Mouse (Mus musculus) intestine, embryonic 16.5 days (tissue): Measurements from ENCODE around the gene Tmem120a. TPM values are rescaled to one million over a fixed set of nuclear protein-coding genes. Genes with fewer than 3 reads are reported as not detected.

Source experiments
- ATAC-seq: fragments of 200-750 bp; cut with Nextera tagmentation; 2 replicates; pipeline ENCODE4 v1.8.0; 2017; ENCODE audit warnings: moderate TSS enrichment, moderate library complexity
- H3K27ac ChIP-seq: fragments of 300-500 bp; sonication (generic); 2 replicates; pipeline ENCODE4 v1.5.1; 2014; ENCODE audit warnings: mild to moderate bottlenecking, low read length
- H3K27me3 ChIP-seq: fragments of 300-500 bp; sonication (generic); replicated peaks from 2 replicates; pipeline ENCODE4 v1.6.1; 2014; ENCODE audit warnings: low read length, control low read depth, mixed read lengths; ENCODE audit not compliant: control insufficient read depth, insufficient read depth
- H3K36me3 ChIP-seq: fragments of 300-500 bp; sonication (generic); 2 replicates; pipeline ENCODE4 v1.6.1; 2014; ENCODE audit warnings: low read length, control low read depth; ENCODE audit not compliant: control insufficient read depth, insufficient read depth
- H3K4me1 ChIP-seq: fragments of 300-500 bp; sonication (generic); 2 replicates; pipeline ENCODE4 v1.6.1; 2014; ENCODE audit warnings: low read length, control low read depth, mixed read lengths; ENCODE audit not compliant: control insufficient read depth, insufficient read depth
- H3K4me2 ChIP-seq: fragments of 300-500 bp; sonication (generic); 2 replicates; pipeline ENCODE4 v1.6.1; 2014; ENCODE audit warnings: low read depth, low read length, control low read depth
- H3K4me3 ChIP-seq: fragments of 300-500 bp; sonication (generic); 2 replicates; pipeline ENCODE4 v1.5.1; 2014; ENCODE audit warnings: mild to moderate bottlenecking, low read length
- H3K9ac ChIP-seq: fragments of 300-500 bp; sonication (generic); 2 replicates; pipeline ENCODE4 v1.6.1; 2014; ENCODE audit warnings: low read depth, low read length
- H3K9me3 ChIP-seq: fragments of 300-500 bp; sonication (generic); 2 replicates; pipeline ENCODE4 v1.6.1; 2016; ENCODE audit warnings: low read length, control low read depth; ENCODE audit not compliant: control insufficient read depth
- WGBS: fragments of 180-500 bp; shearing (Covaris S2); extraction: QIAGEN DNeasy Blood & Tissue Kit; methylation state at CpG from one replicate; pipeline ENCODE4 v1.1.7; 2014; 5-methylcytosine and 5-hydroxymethylcytosine counted together
- polyA plus RNA-seq: library from polyadenylated mRNA; unstranded; fragments of >200 nt; fragmentation: Nextera tagmentation; extraction: Ambion mirVana; gene quantifications from 2 replicates; pipeline ENCODE4 v1.2.1, GENCODE M21; 2015

The Tmem120a gene
- 65.1 and 65.8 TPM in 2 replicates for polyA plus RNA-seq

- Histone ChIP-seq H3K9ac (peak within 1 kb of the TSS; percentile 80), H3K27me3 (no peaks in the 10 kb centered on the region), H3K4me3 (peak within 1 kb of the TSS; percentile 93), H3K4me2 (peak within 1 kb of the TSS; percentile 95), H3K9me3 (no peaks in the 10 kb centered on the region), H3K36me3 (no peaks in the 10 kb centered on the region), H3K4me1 (peaks cover 9% of the 10 kb centered on the region), H3K27ac (peak within 1 kb of the TSS; percentile 48; the same call in 1 of the 2 replicates)
- WGBS, result under 1% methylated on average over 60 of the region's 60 CpGs
- ATAC-seq, result peak; percentile 97
These were observed at the start of gene Tmem120a for GRCm38 (mm10) chr5:135743741-135744609. Tmem120a (minus strand) TSS chr5:135744448.

- Histone ChIP-seq H3K36me3 (peaks cover 52% of the 10 kb centered on the region), H3K9me3 (no peaks in the 10 kb centered on the region), H3K27ac (0 out of 2 replicates have a peak overlapping the region, but pooled peaks have one; percentile 38), H3K9ac (no peak overlapping the region), H3K4me3 (no peak overlapping the region), H3K4me2 (0 out of 2 replicates have a peak overlapping the region, but pooled peaks have one; percentile 5), H3K27me3 (no peaks in the 10 kb centered on the region), H3K4me1 (peaks cover 14% of the 10 kb centered on the region)
- ATAC-seq, result no peak
- WGBS, result 86% methylated on average over 4 of the region's 4 CpGs
These were observed 38.7 kb upstream of the Tmem120a start for GRCm38 (mm10) chr5:135782901-135783300.

- Histone ChIP-seq H3K9ac (no peak overlapping the region), H3K36me3 (peaks cover 28% of the 10 kb centered on the region), H3K4me3 (peak overlapping the region; percentile 21), H3K27ac (no peak overlapping the region), H3K4me2 (peak overlapping the region; percentile 78), H3K9me3 (no peaks in the 10 kb centered on the region), H3K4me1 (peaks cover 25% of the 10 kb centered on the region), H3K27me3 (no peaks in the 10 kb centered on the region)
- WGBS, result 79% methylated on average over 8 of the region's 8 CpGs
- ATAC-seq, result no peak
These were observed 36.1 kb upstream of the Tmem120a start for GRCm38 (mm10) chr5:135780331-135780730.

GRCm38 (mm10) chr5:135778471-135779445 is 34.5 kb upstream of the Tmem120a start, which contains the start of gene Mdh2:
Mdh2 (plus strand) TSS chr5:135778480.
- under 1% methylated on average over 70 of the region's 70 CpGs for WGBS

GRCm38 (mm10) chr5:135777796-135778470 is 33.7 kb upstream of the Tmem120a start, which contains the start of gene Styxl1:
Styxl1 (minus strand) TSS chr5:135778385.
- H3K9ac ChIP-seq, result peak within 1 kb of the TSS; percentile 98
- H3K36me3 ChIP-seq, result peaks cover 9% of the 10 kb centered on the region
- H3K4me3 ChIP-seq, result peak within 1 kb of the TSS; percentile 93
- H3K27ac ChIP-seq, result peak within 1 kb of the TSS; percentile 97
- WGBS, result under 1% methylated on average over 45 of the region's 45 CpGs
- ATAC-seq, result peak; percentile 93
- no peaks in the 10 kb centered on the region for H3K27me3 ChIP-seq
- H3K9me3 ChIP-seq, result no peaks in the 10 kb centered on the region
- H3K4me2 ChIP-seq, result peak within 1 kb of the TSS; percentile 83
- H3K4me1 ChIP-seq, result peaks cover 25% of the 10 kb centered on the region

More at GRCm38 (mm10) chr5:135778471-135779445, 34.5 kb upstream of the Tmem120a start, which contains the start of gene Mdh2:
- no peaks in the 10 kb centered on the region for H3K27me3 ChIP-seq
- H3K4me2 ChIP-seq, result peak within 1 kb of the TSS; percentile 83
- peak; percentile 97 for ATAC-seq
- H3K27ac ChIP-seq, result peak within 1 kb of the TSS; percentile 97
- H3K9ac ChIP-seq, result peak within 1 kb of the TSS; percentile 98
- H3K9me3 ChIP-seq, result no peaks in the 10 kb centered on the region
- H3K4me1 ChIP-seq, result peaks cover 25% of the 10 kb centered on the region
- H3K36me3 ChIP-seq, result peaks cover 15% of the 10 kb centered on the region
- peak within 1 kb of the TSS; percentile 93 for H3K4me3 ChIP-seq

GRCm38 (mm10) chr5:135776546-135776945 is 32.3 kb upstream of the Tmem120a start:
- Histone ChIP-seq H3K4me1 (peaks cover 25% of the 10 kb centered on the region), H3K9me3 (no peaks in the 10 kb centered on the region), H3K36me3 (peaks cover 3% of the 10 kb centered on the region), H3K4me2 (no peak overlapping the region), H3K27me3 (no peaks in the 10 kb centered on the region), H3K27ac (no peak overlapping the region), H3K9ac (peak overlapping the region; percentile 24; the same call in 1 of the 2 replicates), H3K4me3 (no peak overlapping the region)
- WGBS, result 73% methylated on average over 4 of the region's 4 CpGs
- no peak for ATAC-seq

GRCm38 (mm10) chr5:135772519-135772918 is 28.3 kb upstream of the Tmem120a start:
- H3K36me3 ChIP-seq, result no peaks in the 10 kb centered on the region
- no peaks in the 10 kb centered on the region for H3K27me3 ChIP-seq
- no peak overlapping the region for H3K27ac ChIP-seq
- 48% methylated on average over 3 of the region's 3 CpGs for WGBS
- no peak for ATAC-seq
- H3K4me3 ChIP-seq, result no peak overlapping the region
- H3K4me2 ChIP-seq, result no peak overlapping the region
- H3K9me3 ChIP-seq, result no peaks in the 10 kb centered on the region
- peaks cover 10% of the 10 kb centered on the region for H3K4me1 ChIP-seq
- H3K9ac ChIP-seq, result no peak overlapping the region

- 61% methylated on average over 3 of the region's 3 CpGs for WGBS
- no peak overlapping the region for H3K4me2 ChIP-seq
- no peaks in the 10 kb centered on the region for H3K9me3 ChIP-seq
- H3K27ac ChIP-seq, result no peak overlapping the region
- no peaks in the 10 kb centered on the region for H3K4me1 ChIP-seq
- ATAC-seq, result no peak
- no peaks in the 10 kb centered on the region for H3K27me3 ChIP-seq
- no peaks in the 10 kb centered on the region for H3K36me3 ChIP-seq
- no peak overlapping the region for H3K4me3 ChIP-seq
- H3K9ac ChIP-seq, result no peak overlapping the region
These were observed 20.7 kb upstream of the Tmem120a start for GRCm38 (mm10) chr5:135764971-135765370.
